Mouse (Mus musculus): ENCODE measurements around the gene Gm47996. TPM values are rescaled to one million over a fixed set of nuclear protein-coding genes. Genes with fewer than 3 reads are reported as not detected.

Gene Gm47996
- polyA plus RNA-seq, 1 experiment from 2014 or later: not detected

- DNase-seq (no peak), ATAC-seq (ENCODE audit: low FRiP score, low TSS enrichment) (no peak)
- no peaks in the 10 kb centered on the region for H3K36me3 ChIP-seq (ENCODE audit: control insufficient read depth, insufficient read depth, low read length)
- no peaks in the 10 kb centered on the region for H3K4me1 ChIP-seq (ENCODE audit: control insufficient read depth, insufficient read depth, low read length)
- no peak overlapping the region for H3K4me3 ChIP-seq (replicated peaks; ENCODE audit: low read depth, low read length)
- no peak overlapping the region for H3K4me2 ChIP-seq (ENCODE audit: low read length)
- no peaks in the 10 kb centered on the region for H3K9me3 ChIP-seq (ENCODE audit: control insufficient read depth, low read length)
- 35% methylated on average over 3 of the region's 3 CpGs for WGBS
- no peak overlapping the region for H3K27ac ChIP-seq (replicated peaks; ENCODE audit: low read depth, low read length)
- H3K9ac ChIP-seq (replicated peaks; ENCODE audit: low read length): no peak overlapping the region
- H3K27me3 ChIP-seq (ENCODE audit: control insufficient read depth, insufficient read depth, low read length): no peaks in the 10 kb centered on the region
These were observed 6.5 kb downstream of the Gm47996 start for GRCm38 (mm10) chr1:151216417-151216816.

- no peaks in the 10 kb centered on the region for H3K27me3 ChIP-seq (ENCODE audit: control insufficient read depth, insufficient read depth, low read length)
These were observed 9.1 kb downstream of the Gm47996 start for GRCm38 (mm10) chr1:151219045-151219444.

GRCm38 (mm10) chr1:151220098-151220497 lies 10.2 kb downstream of the Gm47996 start:
- no peak for ATAC-seq (ENCODE audit: low FRiP score, low TSS enrichment)
- no peak for DNase-seq
- Histone ChIP-seq H3K9ac (replicated peaks; ENCODE audit: low read length) (no peak overlapping the region), H3K36me3 (ENCODE audit: control insufficient read depth, insufficient read depth, low read length) (no peaks in the 10 kb centered on the region), H3K4me3 (replicated peaks; ENCODE audit: low read depth, low read length) (no peak overlapping the region), H3K4me1 (ENCODE audit: control insufficient read depth, insufficient read depth, low read length) (no peaks in the 10 kb centered on the region), H3K9me3 (ENCODE audit: control insufficient read depth, low read length) (no peaks in the 10 kb centered on the region), H3K4me2 (ENCODE audit: low read length) (no peak overlapping the region), H3K27me3 (ENCODE audit: control insufficient read depth, insufficient read depth, low read length) (no peaks in the 10 kb centered on the region), H3K27ac (replicated peaks; ENCODE audit: low read depth, low read length) (no peak overlapping the region)
- WGBS: 65% methylated on average over 7 of the region's 7 CpGs

More at GRCm38 (mm10) chr1:151219045-151219444, 9.1 kb downstream of the Gm47996 start:
- H3K9me3 ChIP-seq (ENCODE audit: control insufficient read depth, low read length): no peaks in the 10 kb centered on the region
- WGBS: 89% methylated on average over 5 of the region's 5 CpGs
- ATAC-seq (ENCODE audit: low FRiP score, low TSS enrichment) (no peak), DNase-seq (no peak)
- no peak overlapping the region for H3K4me2 ChIP-seq (ENCODE audit: low read length)
- H3K4me3 ChIP-seq (replicated peaks; ENCODE audit: low read depth, low read length): no peak overlapping the region
- no peak overlapping the region for H3K9ac ChIP-seq (replicated peaks; ENCODE audit: low read length)
- no peak overlapping the region for H3K27ac ChIP-seq (replicated peaks; ENCODE audit: low read depth, low read length)
- H3K4me1 ChIP-seq (ENCODE audit: control insufficient read depth, insufficient read depth, low read length): no peaks in the 10 kb centered on the region
- H3K36me3 ChIP-seq (ENCODE audit: control insufficient read depth, insufficient read depth, low read length): no peaks in the 10 kb centered on the region

- Histone ChIP-seq H3K27ac (replicated peaks; ENCODE audit: low read depth, low read length) (no peak overlapping the region), H3K4me1 (ENCODE audit: control insufficient read depth, insufficient read depth, low read length) (no peaks in the 10 kb centered on the region), H3K9me3 (ENCODE audit: control insufficient read depth, low read length) (no peaks in the 10 kb centered on the region), H3K4me2 (ENCODE audit: low read length) (no peak overlapping the region), H3K36me3 (ENCODE audit: control insufficient read depth, insufficient read depth, low read length) (no peaks in the 10 kb centered on the region), H3K4me3 (replicated peaks; ENCODE audit: low read depth, low read length) (no peak overlapping the region), H3K27me3 (ENCODE audit: control insufficient read depth, insufficient read depth, low read length) (no peaks in the 10 kb centered on the region), H3K9ac (replicated peaks; ENCODE audit: low read length) (no peak overlapping the region)
- ATAC-seq (ENCODE audit: low FRiP score, low TSS enrichment): no peak
- whole genome bisulfite sequencing: 89% methylated on average over 10 of the region's 10 CpGs
- no peak for DNase-seq
These were observed 12.8 kb downstream of the Gm47996 start for GRCm38 (mm10) chr1:151222561-151223267.

- ATAC-seq (ENCODE audit: low FRiP score, low TSS enrichment) (no peak), DNase-seq (no peak)
- Histone ChIP-seq H3K4me3 (replicated peaks; ENCODE audit: low read depth, low read length) (no peak overlapping the region), H3K9me3 (ENCODE audit: control insufficient read depth, low read length) (no peaks in the 10 kb centered on the region), H3K36me3 (ENCODE audit: control insufficient read depth, insufficient read depth, low read length) (no peaks in the 10 kb centered on the region), H3K4me1 (ENCODE audit: control insufficient read depth, insufficient read depth, low read length) (no peaks in the 10 kb centered on the region), H3K4me2 (ENCODE audit: low read length) (no peak overlapping the region), H3K9ac (replicated peaks; ENCODE audit: low read length) (no peak overlapping the region), H3K27ac (replicated peaks; ENCODE audit: low read depth, low read length) (no peak overlapping the region), H3K27me3 (ENCODE audit: control insufficient read depth, insufficient read depth, low read length) (no peaks in the 10 kb centered on the region)
- 94% methylated on average over 1 of the region's 1 CpGs for WGBS
These were observed 13.4 kb downstream of the Gm47996 start for GRCm38 (mm10) chr1:151223377-151223776.

- no peak for ATAC-seq (ENCODE audit: low FRiP score, low TSS enrichment)
- no peaks in the 10 kb centered on the region for H3K4me1 ChIP-seq (ENCODE audit: control insufficient read depth, insufficient read depth, low read length)
- H3K4me3 ChIP-seq (replicated peaks; ENCODE audit: low read depth, low read length): no peak overlapping the region
- no peak overlapping the region for H3K27ac ChIP-seq (replicated peaks; ENCODE audit: low read depth, low read length)
- WGBS: 90% methylated on average over 1 of the region's 1 CpGs
- H3K9ac ChIP-seq (replicated peaks; ENCODE audit: low read length): no peak overlapping the region
- no peaks in the 10 kb centered on the region for H3K9me3 ChIP-seq (ENCODE audit: control insufficient read depth, low read length)
- no peaks in the 10 kb centered on the region for H3K36me3 ChIP-seq (ENCODE audit: control insufficient read depth, insufficient read depth, low read length)
- no peak overlapping the region for H3K4me2 ChIP-seq (ENCODE audit: low read length)
- no peaks in the 10 kb centered on the region for H3K27me3 ChIP-seq (ENCODE audit: control insufficient read depth, insufficient read depth, low read length)
- no peak for DNase-seq
These were observed 14.6 kb downstream of the Gm47996 start for GRCm38 (mm10) chr1:151224536-151224935.

- Histone ChIP-seq H3K9me3 (ENCODE audit: control insufficient read depth, low read length) (no peaks in the 10 kb centered on the region), H3K4me2 (ENCODE audit: low read length) (no peak overlapping the region), H3K27ac (replicated peaks; ENCODE audit: low read depth, low read length) (no peak overlapping the region), H3K4me1 (ENCODE audit: control insufficient read depth, insufficient read depth, low read length) (no peaks in the 10 kb centered on the region), H3K27me3 (ENCODE audit: control insufficient read depth, insufficient read depth, low read length) (no peaks in the 10 kb centered on the region), H3K4me3 (replicated peaks; ENCODE audit: low read depth, low read length) (no peak overlapping the region), H3K9ac (replicated peaks; ENCODE audit: low read length) (no peak overlapping the region), H3K36me3 (ENCODE audit: control insufficient read depth, insufficient read depth, low read length) (no peaks in the 10 kb centered on the region)
- 83% methylated on average over 8 of the region's 8 CpGs for WGBS
- no peak for DNase-seq
- ATAC-seq (ENCODE audit: low FRiP score, low TSS enrichment): no peak
These were observed 17.6 kb downstream of the Gm47996 start for GRCm38 (mm10) chr1:151227506-151227905.

GRCm38 (mm10) chr1:151228320-151228989 lies 18.5 kb downstream of the Gm47996 start:
- no peak for ATAC-seq (ENCODE audit: low FRiP score, low TSS enrichment)
- no peaks in the 10 kb centered on the region for H3K27me3 ChIP-seq (ENCODE audit: control insufficient read depth, insufficient read depth, low read length)
- WGBS: 67% methylated on average over 1 of the region's 1 CpGs
- H3K4me2 ChIP-seq (ENCODE audit: low read length): no peak overlapping the region
- DNase-seq: no peak
- H3K4me3 ChIP-seq (replicated peaks; ENCODE audit: low read depth, low read length): no peak overlapping the region
- H3K36me3 ChIP-seq (ENCODE audit: control insufficient read depth, insufficient read depth, low read length): no peaks in the 10 kb centered on the region
- H3K9me3 ChIP-seq (ENCODE audit: control insufficient read depth, low read length): no peaks in the 10 kb centered on the region
- H3K9ac ChIP-seq (replicated peaks; ENCODE audit: low read length): no peak overlapping the region
- H3K27ac ChIP-seq (replicated peaks; ENCODE audit: low read depth, low read length): no peak overlapping the region
- no peaks in the 10 kb centered on the region for H3K4me1 ChIP-seq (ENCODE audit: control insufficient read depth, insufficient read depth, low read length)

- Histone ChIP-seq H3K27ac (replicated peaks; ENCODE audit: low read depth, low read length) (no peak overlapping the region), H3K27me3 (ENCODE audit: control insufficient read depth, insufficient read depth, low read length) (no peaks in the 10 kb centered on the region), H3K4me1 (ENCODE audit: control insufficient read depth, insufficient read depth, low read length) (no peaks in the 10 kb centered on the region), H3K4me2 (ENCODE audit: low read length) (no peak overlapping the region), H3K9me3 (ENCODE audit: control insufficient read depth, low read length) (no peaks in the 10 kb centered on the region), H3K9ac (replicated peaks; ENCODE audit: low read length) (no peak overlapping the region), H3K36me3 (ENCODE audit: control insufficient read depth, insufficient read depth, low read length) (no peaks in the 10 kb centered on the region), H3K4me3 (replicated peaks; ENCODE audit: low read depth, low read length) (no peak overlapping the region)
- ATAC-seq (ENCODE audit: low FRiP score, low TSS enrichment) (no peak), DNase-seq (no peak)
- 88% methylated on average over 3 of the region's 3 CpGs for WGBS
These were observed 22.4 kb downstream of the Gm47996 start for GRCm38 (mm10) chr1:151232346-151232745.
